Mouse (Mus musculus) forebrain, embryonic 14.5 days (tissue): Measurements from ENCODE around the gene Dlx3. TPM values are rescaled to one million over a fixed set of nuclear protein-coding genes. Genes with fewer than 3 reads are reported as not detected.

Experiments
- ATAC-seq: fragments of 200-750 bp; cut with Nextera tagmentation; 2 replicates; pipeline ENCODE4 v1.8.0; 2017; ENCODE audit warnings: mild to moderate bottlenecking, moderate library complexity
- DNase-seq: peaks from one replicate; pipeline ENCODE4 v3.0.0-alpha.2; 2015; ENCODE audit warnings: low spot score
- H3K27ac ChIP-seq: fragments of 300-500 bp; sonication (generic); 2 replicates; pipeline ENCODE4 v1.5.1; 2014; ENCODE audit warnings: low read depth, mild to moderate bottlenecking, control low read depth, low read length, moderate library complexity
- H3K27me3 ChIP-seq: fragments of 300-500 bp; sonication (generic); replicated peaks from 2 replicates; pipeline ENCODE4 v1.6.1; 2014; ENCODE audit warnings: low read length, control low read depth, mixed read lengths; ENCODE audit not compliant: control insufficient read depth, insufficient read depth
- H3K36me3 ChIP-seq: fragments of 300-500 bp; sonication (generic); 2 replicates; pipeline ENCODE4 v1.6.1; 2014; ENCODE audit warnings: low read length, control low read depth; ENCODE audit not compliant: control insufficient read depth, insufficient read depth
- H3K4me1 ChIP-seq: fragments of 300-500 bp; sonication (generic); 2 replicates; pipeline ENCODE4 v1.6.1; 2014; ENCODE audit warnings: antibody characterized with exemption, low read length, control low read depth; ENCODE audit not compliant: control insufficient read depth, insufficient read depth
- H3K4me2 ChIP-seq: fragments of 300-500 bp; sonication (generic); 2 replicates; pipeline ENCODE4 v1.6.1; 2014; ENCODE audit warnings: mild to moderate bottlenecking, control low read depth, low read length
- H3K4me3 ChIP-seq: fragments of 300-500 bp; sonication (generic); 2 replicates; pipeline ENCODE4 v1.5.1; 2014; ENCODE audit warnings: low read depth, low read length, control low read depth
- H3K9ac ChIP-seq: fragments of 300-500 bp; sonication (generic); 2 replicates; pipeline ENCODE4 v1.6.1; 2014; ENCODE audit warnings: mild to moderate bottlenecking, low read length, control low read depth, moderate library complexity
- H3K9me3 ChIP-seq: fragments of 300-500 bp; sonication (generic); replicated peaks from 2 replicates; pipeline ENCODE4 v1.6.1; 2016; ENCODE audit warnings: low read length, control low read depth, mixed read lengths; ENCODE audit not compliant: control insufficient read depth
- WGBS: fragments of 180-500 bp; shearing (Covaris S2); extraction: QIAGEN DNeasy Blood & Tissue Kit; methylation state at CpG from one replicate; pipeline ENCODE4 v1.1.7; 2014; 5-methylcytosine and 5-hydroxymethylcytosine counted together
- polyA plus RNA-seq: library from polyadenylated mRNA; unstranded; fragments of >200 nt; fragmentation: Nextera tagmentation; extraction: Ambion mirVana; gene quantifications from 2 replicates; pipeline ENCODE4 v1.2.1, GENCODE M21; 2014

The Dlx3 gene
- polyA plus RNA-seq, 1 experiment from 2014 or later = not detected

GRCm38 (mm10) chr11:95153681-95154080 is 33.8 kb downstream of the Dlx3 start:
- 79% methylated on average over 5 of the region's 5 CpGs for WGBS
- peaks cover 35% of the 10 kb centered on the region for H3K27me3 ChIP-seq

GRCm38 (mm10) chr11:95155511-95155910 is 35.6 kb downstream of the Dlx3 start:
- H3K36me3 ChIP-seq = no peaks in the 10 kb centered on the region
- 84% methylated on average over 2 of the region's 2 CpGs for WGBS
- no peak for ATAC-seq
- DNase-seq = no peak
- no peak overlapping the region for H3K27ac ChIP-seq
- no peaks in the 10 kb centered on the region; the same call in 1 of the 2 replicates for H3K4me1 ChIP-seq
- no peaks in the 10 kb centered on the region for H3K9me3 ChIP-seq
- H3K4me2 ChIP-seq = no peak overlapping the region
- H3K4me3 ChIP-seq = no peak overlapping the region
- H3K27me3 ChIP-seq = peaks cover 19% of the 10 kb centered on the region
- H3K9ac ChIP-seq = no peak overlapping the region

More at GRCm38 (mm10) chr11:95153681-95154080, 33.8 kb downstream of the Dlx3 start:
- Histone ChIP-seq H3K4me1 (no peaks in the 10 kb centered on the region; the same call in 1 of the 2 replicates), H3K27ac (no peak overlapping the region), H3K4me2 (no peak overlapping the region), H3K9me3 (no peaks in the 10 kb centered on the region), H3K4me3 (no peak overlapping the region), H3K9ac (no peak overlapping the region), H3K36me3 (no peaks in the 10 kb centered on the region)
- DNase-seq (no peak), ATAC-seq (no peak)

- H3K4me3 ChIP-seq = no peak overlapping the region
- H3K9me3 ChIP-seq = no peaks in the 10 kb centered on the region
- H3K4me1 ChIP-seq = no peaks in the 10 kb centered on the region
- H3K9ac ChIP-seq = no peak overlapping the region
- H3K27ac ChIP-seq = no peak overlapping the region
- DNase-seq (no peak), ATAC-seq (no peak)
- no peak overlapping the region for H3K4me2 ChIP-seq
- peaks cover under 1% of the 10 kb centered on the region; the same call in 1 of the 2 replicates for H3K27me3 ChIP-seq
- 60% methylated on average over 5 of the region's 5 CpGs for WGBS
- no peaks in the 10 kb centered on the region for H3K36me3 ChIP-seq
Observed at GRCm38 (mm10) chr11:95157356-95157755, 37.4 kb downstream of the Dlx3 start.

- Histone ChIP-seq H3K4me3 (no peak overlapping the region), H3K27me3 (no peaks in the 10 kb centered on the region; the same call in 1 of the 2 replicates), H3K27ac (no peak overlapping the region), H3K9me3 (no peaks in the 10 kb centered on the region), H3K4me2 (no peak overlapping the region), H3K9ac (no peak overlapping the region), H3K36me3 (no peaks in the 10 kb centered on the region), H3K4me1 (no peaks in the 10 kb centered on the region)
- DNase-seq = no peak
- 73% methylated on average over 5 of the region's 5 CpGs for WGBS
- no peak for ATAC-seq
Observed at GRCm38 (mm10) chr11:95157872-95158271, 38.0 kb downstream of the Dlx3 start.

- Histone ChIP-seq H3K9me3 (no peaks in the 10 kb centered on the region), H3K4me3 (no peak overlapping the region), H3K9ac (no peak overlapping the region), H3K4me2 (no peak overlapping the region), H3K36me3 (no peaks in the 10 kb centered on the region), H3K4me1 (no peaks in the 10 kb centered on the region), H3K27ac (no peak overlapping the region), H3K27me3 (no peaks in the 10 kb centered on the region)
- WGBS = 87% methylated on average over 8 of the region's 8 CpGs
- ATAC-seq (no peak), DNase-seq (no peak)
Observed at GRCm38 (mm10) chr11:95159763-95160371, 39.9 kb downstream of the Dlx3 start.

- Histone ChIP-seq H3K9ac (no peak overlapping the region), H3K4me3 (no peak overlapping the region), H3K9me3 (no peaks in the 10 kb centered on the region), H3K4me1 (no peaks in the 10 kb centered on the region), H3K36me3 (no peaks in the 10 kb centered on the region), H3K4me2 (no peak overlapping the region), H3K27me3 (no peaks in the 10 kb centered on the region), H3K27ac (no peak overlapping the region)
- no peak for ATAC-seq
- 42% methylated on average over 7 of the region's 7 CpGs for WGBS
- DNase-seq = no peak
Observed at GRCm38 (mm10) chr11:95160693-95161092, 40.8 kb downstream of the Dlx3 start.

- WGBS = 78% methylated on average over 4 of the region's 4 CpGs
- Histone ChIP-seq H3K9me3 (no peaks in the 10 kb centered on the region), H3K27ac (no peak overlapping the region), H3K4me1 (no peaks in the 10 kb centered on the region), H3K9ac (no peak overlapping the region), H3K4me2 (no peak overlapping the region), H3K4me3 (no peak overlapping the region), H3K36me3 (no peaks in the 10 kb centered on the region), H3K27me3 (no peaks in the 10 kb centered on the region)
- ATAC-seq (no peak), DNase-seq (no peak)
Observed at GRCm38 (mm10) chr11:95161708-95162107, 41.8 kb downstream of the Dlx3 start.

- Histone ChIP-seq H3K4me3 (no peak overlapping the region), H3K4me1 (no peaks in the 10 kb centered on the region), H3K9ac (no peak overlapping the region), H3K27me3 (no peaks in the 10 kb centered on the region), H3K36me3 (no peaks in the 10 kb centered on the region), H3K27ac (no peak overlapping the region), H3K9me3 (no peaks in the 10 kb centered on the region), H3K4me2 (no peak overlapping the region)
- DNase-seq (no peak), ATAC-seq (no peak)
- 87% methylated on average over 5 of the region's 5 CpGs for WGBS
Observed at GRCm38 (mm10) chr11:95165857-95166256, 45.9 kb downstream of the Dlx3 start.
